Mouse (Mus musculus) cerebellum, postnatal 25 days (tissue): ENCODE measurements around the gene Smim24.
A peak's percentile ranks its signal among the peaks of the same experiment; 100 is the strongest.

Experiments used
- DNase-seq, 2 experiments: peaks; one replicate each; pipeline ENCODE4 v3.0.0; 2021; ENCODE audit warnings: mixed read lengths in 2 of 2

Gene Smim24

DNA sequence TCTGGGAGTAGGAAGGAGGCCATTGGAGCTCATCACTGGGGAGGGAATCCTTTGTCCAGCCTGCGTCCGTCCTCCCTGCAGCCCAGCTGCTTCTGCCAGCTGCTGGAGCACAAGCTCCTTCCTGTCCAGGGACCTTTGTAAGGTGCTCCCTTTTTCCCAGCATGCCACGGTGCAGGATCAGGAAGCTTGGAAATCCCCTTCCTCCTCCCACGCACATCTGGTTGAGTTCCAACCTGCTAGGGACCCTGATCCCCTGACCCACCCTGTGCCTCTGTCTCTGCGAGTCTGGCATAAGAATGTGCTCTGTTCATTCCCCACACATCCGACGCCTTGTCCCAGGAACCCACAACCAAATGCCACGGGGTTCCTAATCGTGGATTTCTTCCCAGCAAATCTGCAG is 18.1 kb downstream of the Smim24 start:
- DNase-seq = no peak

DNA sequence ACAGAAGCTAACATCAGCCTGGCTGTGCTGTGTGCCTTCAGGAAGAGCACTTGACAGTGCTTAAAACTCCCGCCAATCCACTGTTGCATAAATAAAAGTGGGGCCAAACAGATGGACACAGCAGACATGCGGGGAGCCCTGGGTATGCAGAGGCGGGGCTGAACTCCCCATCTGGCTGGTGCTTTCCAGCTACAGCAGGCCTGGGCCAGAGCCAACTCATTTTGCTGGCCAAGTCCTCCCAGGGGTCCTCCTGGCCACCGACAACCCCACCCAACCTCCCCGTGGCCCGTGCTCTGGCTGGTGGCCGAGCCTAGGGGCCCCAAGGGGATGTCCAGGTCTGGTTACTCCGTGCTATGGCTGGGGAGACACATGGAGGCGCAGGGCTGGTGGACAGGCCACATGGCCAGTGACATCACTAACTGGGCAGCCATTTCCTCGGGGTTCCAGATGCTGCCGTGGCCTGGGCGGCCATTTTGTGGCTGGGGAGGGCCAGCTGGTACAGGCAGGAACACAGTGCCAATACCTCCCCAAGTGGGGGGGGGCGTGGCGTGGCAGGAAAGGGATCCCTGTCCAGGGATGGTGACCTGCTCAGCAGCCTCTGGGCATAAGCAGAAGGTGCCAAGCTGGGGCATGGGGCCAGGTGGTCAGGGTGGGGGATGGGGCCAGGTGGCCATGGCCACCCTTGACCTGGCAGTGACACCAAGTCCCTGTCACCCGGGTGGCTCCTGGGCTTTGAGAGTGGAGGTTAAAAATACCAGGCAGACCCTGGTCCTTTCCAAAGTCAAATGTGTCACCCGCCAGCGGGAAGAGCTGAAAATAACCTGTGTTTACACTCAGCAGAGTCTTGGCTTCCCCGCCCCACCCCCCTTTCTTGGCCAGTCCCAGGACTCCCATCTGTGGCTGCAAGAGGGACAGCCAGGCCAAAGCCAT is 18.9 kb downstream of the Smim24 start:
- peak; percentile 94 for DNase-seq

DNA sequence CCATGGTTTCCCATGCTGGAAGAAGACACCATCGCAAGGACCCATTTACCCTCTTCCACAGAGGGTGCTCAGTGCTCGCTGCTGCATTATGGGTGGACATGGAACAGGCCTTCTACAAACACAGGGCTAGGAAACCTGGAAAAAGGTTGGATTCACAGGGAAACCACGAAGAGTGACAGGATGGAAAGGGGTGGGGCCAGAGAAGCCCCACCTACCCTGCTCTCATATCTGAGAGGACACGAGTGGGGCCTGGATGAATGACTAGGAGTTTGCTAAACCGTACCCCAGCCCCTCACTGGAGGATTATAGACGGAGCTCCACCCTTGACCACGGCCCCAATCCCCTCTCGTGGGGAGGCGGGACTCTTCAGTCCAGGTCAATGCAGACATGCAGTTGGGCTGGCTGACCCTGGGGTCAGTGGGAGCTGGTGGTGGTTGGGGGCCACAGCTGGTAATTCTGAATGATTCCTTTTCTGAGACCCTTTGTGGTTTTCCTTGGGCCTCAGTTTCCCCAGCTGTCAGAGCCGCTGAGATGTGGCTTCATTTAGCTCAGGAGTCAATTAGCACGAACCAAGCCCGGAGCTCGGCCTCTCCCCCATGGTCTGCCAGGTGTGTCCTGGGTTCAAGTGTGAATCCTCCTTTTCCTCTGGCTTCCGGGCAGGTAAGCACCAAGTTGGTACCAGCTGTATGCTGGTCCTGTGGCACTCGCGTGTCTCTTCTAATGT is 19.9 kb downstream of the Smim24 start:
- DNase-seq = peak in 1 of 2 experiments; percentile 64

DNA sequence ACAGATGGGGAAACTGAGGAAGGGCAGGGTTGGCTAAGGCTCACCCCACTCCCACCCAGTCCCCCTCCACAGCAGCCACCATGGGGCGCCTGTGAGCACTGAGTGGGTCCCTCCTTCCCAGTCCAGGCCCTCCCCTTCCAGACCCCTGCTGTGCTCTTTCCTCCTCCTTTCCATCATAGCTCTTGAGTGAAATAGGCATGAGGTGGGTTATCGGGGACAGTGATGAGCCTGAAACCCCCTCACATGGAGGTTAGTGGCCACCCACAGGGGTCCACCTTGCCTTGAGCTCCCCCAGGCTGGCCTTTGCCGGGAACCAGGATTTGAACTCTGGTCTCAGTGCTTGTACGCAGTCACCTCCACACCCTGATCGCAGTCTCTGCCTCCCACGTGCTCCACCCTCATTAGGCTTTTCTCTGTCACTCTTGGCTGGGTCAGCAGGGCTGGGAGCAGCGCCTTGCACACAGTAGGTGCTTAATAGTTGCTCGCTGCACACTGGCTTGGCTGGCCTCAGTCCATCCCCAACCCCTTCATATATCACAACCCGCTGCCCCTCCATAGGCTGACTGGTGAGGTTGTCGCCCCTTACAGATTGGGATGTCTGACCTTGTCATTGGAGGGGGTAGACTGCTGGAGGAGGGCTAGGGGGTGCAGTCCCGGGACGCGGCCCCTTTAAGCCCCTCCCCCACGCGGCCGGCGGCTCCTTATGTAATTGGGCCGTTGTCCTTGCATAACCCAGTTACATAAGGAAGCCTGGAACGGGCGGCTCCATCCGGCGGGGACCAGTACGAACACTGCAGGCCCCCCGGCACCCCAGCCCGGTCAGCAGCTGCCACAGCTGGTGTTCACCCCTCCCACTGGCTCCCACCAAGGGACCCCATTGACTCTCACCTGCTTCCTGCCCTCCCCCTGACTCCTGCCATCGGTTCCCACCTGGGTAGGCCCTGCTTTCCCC is 20.7 kb downstream of the Smim24 start:
- peak; percentile 89 to 91 for DNase-seq

DNA sequence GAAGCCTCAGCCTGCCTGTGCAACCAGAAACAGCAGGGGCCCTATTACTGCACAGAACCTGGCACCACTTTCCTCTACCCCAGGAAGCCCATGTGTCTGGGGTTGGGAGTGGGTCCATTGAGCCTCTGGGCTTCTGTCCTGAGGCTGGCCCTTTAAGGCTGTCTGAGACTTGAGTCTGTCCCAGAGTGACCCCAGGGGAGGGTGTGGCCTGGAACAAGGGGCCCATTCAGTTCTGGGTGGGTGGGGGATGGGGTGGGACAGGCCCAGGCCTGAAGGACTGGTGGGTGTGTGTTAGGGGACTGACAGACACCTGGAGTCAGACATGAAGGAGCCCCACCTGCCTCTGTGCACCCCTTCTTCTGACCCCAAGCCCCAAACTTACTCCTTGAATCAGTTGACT is 21.8 kb downstream of the Smim24 start:
- no peak for DNase-seq

DNA sequence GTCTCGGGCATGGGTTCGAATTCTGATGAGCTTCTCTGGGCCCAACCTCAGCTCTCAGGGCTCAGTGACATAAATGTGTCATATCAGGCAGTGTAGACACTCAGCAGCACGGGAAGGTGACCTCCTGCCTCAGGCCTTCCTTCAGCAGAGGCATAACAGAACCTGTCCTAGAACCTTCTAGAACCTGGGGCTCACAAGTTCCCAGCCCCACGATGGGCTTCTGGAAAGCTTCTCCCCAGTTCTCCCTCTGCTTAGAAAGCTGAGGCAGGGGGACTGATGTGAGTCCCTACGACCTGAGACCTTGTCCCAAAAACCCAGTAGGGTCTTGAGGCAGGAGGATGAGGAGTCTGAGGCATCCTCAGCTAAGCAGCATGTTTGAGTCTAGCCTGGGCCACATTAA is 22.3 kb downstream of the Smim24 start:
- no peak for DNase-seq

DNA sequence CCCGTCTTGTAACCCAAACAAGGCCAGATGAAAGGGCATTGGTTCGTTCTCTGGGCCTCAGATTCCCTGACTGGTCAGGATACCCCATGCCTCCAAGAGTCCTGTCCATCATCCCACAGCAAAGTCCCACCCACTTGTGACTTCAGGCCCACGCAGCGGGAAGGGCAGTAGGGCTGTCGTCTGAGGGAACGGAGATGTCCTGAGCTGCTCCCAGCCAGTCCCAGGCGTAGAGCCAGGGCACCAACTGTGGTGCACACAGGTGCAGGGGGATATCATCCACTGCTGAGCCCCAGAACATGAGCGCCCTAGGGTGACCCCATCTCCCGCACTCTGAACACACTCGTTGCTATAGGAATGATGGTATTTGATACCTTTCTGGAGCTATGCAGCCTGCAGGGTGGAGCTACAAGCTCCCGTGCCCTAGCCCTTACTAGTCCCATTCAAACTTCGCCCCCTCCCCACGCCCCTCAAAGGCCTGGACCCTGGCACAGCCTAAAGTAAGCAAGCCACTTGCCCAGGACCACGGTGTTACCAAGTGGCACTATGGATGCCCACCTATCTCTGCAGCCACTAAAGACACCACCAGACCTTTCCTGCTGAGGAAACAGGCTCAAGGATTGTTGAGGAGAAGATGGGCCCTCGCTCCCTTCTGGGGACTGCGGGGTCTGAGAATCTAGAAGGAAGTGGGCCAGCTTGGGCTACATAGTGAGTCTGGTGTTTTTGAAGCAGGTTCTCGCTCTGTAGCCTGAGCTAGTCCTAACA is 22.9 kb downstream of the Smim24 start:
- peak; percentile 66 to 73 for DNase-seq

DNA sequence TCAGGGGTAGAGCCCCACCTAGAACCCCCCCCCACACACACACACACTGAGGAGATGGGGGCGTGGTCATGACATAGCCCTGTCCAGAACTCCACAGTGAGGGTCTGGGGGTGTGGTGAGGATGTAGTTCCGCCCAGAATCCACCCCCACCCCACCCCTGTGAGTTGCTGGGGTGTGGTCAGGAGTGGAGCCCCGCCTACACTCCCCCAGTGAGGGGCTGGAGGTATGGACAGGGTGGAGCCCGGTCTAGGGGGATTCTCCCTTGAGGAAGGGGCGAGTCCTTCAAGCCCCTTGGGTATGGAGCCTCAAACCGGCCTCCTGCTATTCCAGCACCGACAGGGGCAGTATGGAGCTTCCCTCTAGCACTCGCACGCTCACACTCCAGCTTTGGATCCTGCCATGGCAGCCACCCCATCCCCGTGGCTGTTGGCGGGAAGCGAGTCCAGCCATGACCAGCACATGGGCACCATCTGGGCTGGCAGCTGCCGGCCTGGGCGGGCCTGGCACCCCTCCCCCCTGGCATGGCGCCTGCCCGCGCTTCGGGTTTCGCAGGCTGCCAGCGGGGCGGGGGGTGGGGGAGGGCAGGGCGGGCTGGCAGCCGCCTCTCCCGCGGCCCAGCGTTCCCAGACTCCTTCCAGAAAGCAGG is 23.9 kb downstream of the Smim24 start:
- peak; percentile 97 to 98 for DNase-seq

DNA sequence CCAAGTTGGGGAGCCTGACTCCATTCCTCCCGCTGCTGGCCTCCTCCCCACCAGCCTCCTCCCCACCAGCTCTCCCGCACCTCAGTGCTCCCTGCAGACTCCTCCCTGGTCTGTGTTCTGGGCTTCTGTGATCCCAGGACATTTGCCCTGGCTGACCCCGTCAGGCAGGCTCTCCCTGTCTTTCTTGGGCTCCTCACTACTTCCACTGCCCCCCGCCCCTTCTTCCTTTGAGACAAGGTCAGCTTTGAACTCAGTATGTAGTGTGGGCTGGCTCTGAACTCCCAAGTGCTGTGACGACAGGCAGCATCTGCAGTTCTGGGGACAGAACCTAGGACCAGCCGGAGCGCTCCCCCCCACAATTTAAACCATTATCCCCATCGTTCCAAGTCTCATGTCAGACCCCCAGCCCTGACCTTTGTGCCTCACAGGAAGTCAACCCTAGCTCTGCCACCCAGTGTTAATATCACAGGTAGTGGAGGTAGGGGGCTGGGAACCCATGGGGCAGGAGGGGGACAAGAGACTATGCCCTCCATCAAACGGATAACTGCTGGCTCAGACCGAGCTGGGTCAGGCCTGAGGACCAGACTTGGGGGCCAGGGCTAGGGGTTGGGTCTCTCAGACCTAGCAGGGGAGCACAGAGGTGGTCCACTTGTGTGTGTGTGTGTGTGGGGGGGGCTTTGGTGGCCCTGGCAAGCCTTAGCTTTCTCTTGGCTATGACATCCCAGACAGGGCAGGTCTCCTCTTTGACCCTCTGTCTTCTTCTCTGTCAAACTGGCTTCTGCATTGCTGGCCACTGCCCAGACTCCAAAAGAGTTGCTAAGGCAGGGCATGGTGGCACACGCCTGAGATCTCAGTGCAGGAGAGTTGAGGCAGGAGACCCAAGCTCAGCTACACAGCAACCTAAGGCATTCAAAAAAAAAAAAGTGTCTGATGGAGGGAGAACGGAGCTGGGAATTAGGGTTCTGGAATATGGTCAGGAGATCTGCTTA is 24.7 kb downstream of the Smim24 start:
- peak; percentile 29 to 44 for DNase-seq

DNA sequence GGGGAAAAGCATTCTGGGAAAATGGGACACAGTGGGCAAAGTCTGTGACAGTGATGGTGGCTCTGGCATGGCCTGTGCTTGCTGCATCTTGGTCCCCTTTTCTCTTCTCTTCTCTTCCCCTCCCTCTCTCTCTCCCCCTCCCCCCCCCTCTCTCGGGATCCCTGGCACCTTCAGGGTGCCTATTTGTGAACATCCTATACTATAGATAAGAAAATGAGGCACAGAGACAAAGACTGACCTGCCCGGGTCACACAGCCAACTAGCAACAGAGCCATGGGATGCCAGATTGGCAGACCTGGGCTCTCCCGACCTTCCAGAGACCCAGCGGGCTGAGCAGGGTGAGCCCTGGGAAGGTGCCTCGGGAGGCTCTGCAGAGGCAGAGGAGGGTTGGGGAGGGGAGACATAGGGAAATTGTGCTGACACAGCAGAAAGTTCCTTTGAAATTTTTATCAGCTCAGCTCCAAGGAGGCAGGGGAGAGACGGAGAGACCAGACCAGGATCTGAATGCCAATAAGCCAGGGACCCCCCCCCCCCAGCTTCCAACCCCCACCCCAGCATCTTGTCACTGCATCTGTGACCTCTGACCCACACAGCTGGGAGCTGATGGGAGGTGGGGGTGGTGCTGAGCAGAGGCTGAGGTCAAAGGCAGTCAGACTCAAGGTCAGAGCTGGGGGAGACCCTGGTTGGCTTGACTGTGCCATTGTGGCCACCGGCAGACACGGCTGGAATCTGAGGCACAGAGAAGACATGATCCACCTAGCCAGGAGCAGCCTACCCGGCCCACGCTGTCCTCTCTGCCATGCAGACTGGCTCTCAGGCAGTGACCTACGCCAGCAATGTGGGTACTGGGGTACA is 25.6 kb downstream of the Smim24 start:
- DNase-seq = peak; percentile 11 to 24

DNA sequence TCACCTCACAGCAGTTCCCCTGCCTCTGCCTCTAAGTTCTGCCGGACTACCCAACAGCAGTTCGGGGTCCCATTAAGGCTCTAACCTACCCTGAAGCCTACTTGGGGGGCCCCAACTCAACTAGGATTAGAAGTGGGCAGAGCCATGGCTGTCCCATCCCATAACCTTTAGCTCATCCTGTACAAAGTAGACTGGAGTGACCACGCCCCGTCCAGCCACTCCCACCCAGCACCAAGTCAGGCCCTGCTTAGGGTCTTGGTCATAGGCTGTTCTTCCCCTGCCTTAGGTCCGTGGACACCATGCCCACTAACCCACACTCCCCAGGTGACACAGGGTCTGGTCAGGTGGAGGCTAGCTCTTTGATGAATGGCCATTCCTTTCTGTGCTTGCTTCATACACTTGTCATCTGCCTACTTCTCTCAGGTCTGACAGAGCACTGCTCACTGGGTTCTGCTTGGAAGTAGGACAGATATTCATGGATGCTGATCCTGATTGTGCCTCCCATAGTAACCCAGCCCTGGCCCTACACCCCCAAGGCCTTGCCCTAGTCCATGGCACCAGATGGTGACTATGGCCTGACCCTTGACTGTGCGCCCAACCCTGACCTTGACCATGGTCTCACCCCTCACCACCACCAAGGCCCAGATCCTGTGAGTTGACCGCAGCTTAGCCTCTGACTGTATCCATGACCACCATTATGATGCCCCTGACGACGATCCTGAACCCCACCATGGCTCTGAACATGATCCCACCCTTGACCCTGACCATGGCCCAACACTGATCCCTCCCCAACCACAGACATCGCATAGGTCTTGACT is 26.5 kb downstream of the Smim24 start:
- peak; percentile 19 to 32 for DNase-seq

DNA sequence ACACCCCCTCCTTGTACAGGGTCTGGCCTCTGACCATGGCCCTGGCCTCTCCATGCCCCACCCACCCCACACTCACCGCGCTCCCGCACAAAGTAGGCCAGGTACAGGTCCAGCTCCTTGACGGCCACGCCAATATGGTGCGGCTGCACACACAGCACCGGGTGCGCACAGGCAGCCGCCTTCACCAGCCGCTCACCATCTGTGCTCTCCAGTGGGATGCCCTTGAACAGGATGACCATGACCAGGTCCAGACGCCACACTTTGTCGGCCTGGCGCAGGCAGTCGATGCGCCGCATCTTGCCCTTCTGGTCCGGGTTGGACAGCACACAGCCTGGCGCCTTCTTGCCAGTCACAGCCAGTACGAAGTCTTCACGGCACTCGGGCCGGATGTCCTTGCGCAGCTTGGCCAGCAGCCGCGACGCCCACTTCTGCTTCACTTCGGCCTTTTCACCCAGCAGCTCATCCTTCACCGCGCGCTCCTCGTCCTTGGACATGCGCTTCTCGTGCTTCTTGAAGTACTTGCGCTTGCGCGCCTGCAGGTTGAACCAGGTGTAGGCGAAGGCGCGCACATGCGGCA is 27.4 kb downstream of the Smim24 start:
- DNase-seq = peak; percentile 69 to 72

DNA sequence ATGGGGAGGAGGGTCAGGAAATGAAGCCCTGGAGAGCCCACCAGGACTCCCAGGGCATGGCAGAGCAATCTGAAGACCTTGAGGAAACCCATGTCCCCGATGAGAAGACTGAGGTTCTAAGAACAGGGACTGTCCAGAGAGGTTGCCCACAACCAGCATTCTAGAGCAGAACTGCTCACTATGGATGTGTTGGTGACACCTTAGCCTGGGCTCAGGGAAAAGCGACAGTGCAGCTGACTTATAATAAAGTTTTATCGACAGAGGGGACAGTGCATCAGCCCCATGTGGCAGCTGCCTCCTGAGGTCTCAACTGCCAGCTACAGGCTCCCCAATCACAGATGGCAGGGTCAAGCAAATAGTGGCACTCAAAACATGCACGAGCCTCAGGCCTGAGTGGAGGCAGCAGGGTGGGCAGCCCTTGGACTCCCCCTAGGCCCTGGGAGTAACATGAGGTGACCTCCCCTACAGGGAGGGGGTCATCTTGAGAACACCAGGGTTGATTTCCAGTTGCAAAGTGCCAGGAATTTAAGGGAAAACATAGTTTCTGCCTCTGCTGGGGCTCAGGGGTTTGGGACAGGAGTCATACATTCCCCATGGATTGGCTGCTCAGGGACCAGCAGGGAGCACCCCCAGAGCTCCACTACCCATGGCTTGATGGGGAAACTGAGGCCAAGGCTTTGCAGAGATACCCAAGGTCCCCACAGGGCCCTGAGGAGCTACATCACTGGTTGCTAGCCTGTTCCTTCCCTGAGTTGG is 28.4 kb downstream of the Smim24 start:
- DNase-seq = peak in 1 of 2 experiments; percentile 16

DNA sequence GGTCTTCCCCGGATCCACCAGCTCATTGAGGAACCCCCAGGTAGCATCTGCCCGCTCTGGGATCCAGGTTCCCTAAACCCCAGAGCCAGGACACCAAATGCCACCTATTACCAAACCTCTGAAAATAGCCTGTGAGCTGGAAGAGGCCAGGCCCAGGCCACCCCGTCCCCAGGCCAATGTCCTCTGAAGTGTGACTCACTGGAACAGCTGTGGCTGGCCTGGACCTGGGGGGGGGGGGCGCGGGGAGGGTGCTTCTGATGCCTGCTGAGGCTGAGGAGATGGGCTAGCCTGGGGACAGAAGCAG is 28.9 kb downstream of the Smim24 start:
- DNase-seq = peak in 1 of 2 experiments; percentile 19

DNA sequence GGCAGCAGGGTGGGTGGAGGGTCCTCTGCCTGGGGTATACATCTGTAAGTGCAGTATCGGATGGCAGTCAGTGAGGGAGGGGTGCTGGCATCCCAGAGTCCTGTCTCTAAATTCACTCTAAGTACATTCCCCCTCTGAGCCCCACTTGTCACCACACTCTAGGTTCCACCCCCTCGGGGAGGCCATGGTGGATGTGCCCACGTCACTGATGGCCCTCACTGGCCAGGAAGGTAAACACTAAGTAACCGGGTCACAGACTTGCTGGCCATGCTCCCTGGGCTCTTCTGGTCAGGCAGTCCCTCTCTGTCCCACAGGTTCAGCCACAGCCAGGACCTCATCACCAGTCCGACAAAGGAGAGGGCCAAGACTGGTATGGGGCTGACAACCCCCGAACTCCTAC is 29.3 kb downstream of the Smim24 start:
- peak; percentile 23 to 30 for DNase-seq

DNA sequence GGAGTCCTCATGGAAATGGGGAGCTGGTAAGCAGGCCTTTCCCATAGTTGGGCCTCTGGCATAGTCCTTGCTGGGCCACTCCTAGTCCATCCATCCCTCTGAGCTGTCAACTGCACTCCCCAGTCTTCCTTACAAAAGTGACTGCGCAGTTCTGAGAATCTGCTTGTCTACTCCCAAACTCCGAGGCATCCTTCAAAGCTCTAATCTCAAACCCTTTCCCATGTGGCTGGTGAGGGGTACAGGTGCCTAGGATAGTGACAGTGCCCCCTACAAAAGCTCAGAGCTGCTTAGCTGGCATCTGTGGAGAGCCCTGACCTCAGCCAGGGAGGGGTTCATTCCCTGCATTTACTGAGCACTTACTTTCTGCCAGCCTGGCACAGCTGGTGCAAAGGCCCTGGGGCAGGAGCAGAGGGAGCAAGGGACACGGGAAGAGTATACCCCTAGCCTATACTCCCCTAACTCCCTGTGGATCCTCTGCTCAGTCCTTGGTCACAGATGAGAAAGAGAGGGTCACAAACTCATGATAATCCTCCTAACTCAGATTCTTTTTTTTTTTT is 29.9 kb downstream of the Smim24 start:
- DNase-seq = peak in 1 of 2 experiments; percentile 22
